Mouse (Mus musculus): ENCODE results near the gene C130032M10Rik.
"Not testable (repeated sequence)": the region's sequence is repeated elsewhere in the genome, so short reads cannot be mapped to it uniquely, and the experiment has no call there.

C130032M10Rik gene

DNA sequence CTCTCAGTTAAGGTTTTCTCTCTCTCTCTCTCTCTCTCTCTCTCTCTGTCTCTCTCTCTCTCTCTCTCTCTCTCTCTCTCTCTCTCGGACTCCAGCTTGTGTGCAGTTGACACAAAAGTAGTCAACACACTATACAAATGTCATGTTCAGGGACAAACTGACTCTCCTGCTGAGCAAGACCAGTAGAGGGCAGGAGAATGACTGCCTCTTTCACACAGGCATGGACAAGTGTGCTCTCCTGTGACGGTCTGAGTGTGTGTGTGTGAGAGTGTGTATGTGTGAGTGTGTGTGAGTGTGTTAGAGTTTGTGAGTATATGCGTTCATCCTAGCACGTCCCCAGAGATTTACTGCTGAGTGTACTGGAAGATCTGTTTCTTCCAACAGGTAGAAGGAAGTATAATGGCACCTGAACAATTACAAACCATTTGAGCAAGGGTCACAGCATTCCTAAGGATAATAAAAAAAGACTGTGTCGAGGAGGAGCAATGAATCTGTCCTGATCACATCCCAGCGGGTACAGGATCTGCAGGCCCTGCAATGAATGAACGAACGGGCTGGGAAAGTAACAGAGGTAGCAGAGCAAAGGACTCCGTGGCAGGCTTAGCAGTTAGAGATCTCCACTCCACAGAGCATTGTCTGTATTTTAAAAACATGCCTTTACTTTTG is 3.4 kb downstream of the C130032M10Rik start:
- DNase-seq (ENCODE audit: low spot score in 2 of 2), result no peak

DNA sequence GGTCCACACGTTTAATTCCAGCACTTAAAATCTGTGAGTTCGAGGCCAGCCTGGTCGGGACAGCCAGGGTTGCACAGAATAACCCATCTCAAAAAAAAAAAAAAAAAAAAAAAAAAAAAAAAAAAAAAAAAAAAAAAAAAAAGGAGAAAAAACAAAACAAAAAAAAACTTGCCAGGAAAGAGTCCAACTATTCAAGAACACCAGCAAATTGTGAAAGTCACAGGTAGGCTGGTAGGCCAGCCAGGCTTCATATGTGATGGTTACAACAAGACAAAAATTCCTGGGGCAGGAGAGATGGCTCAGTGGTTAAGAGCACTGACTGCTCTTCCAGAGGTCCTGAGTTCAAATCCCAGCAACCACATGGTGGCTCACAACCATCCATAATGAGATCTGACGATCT is 5.0 kb downstream of the C130032M10Rik start:
- not testable (repeated sequence) for DNase-seq (ENCODE audit: low spot score in 2 of 2)

DNA sequence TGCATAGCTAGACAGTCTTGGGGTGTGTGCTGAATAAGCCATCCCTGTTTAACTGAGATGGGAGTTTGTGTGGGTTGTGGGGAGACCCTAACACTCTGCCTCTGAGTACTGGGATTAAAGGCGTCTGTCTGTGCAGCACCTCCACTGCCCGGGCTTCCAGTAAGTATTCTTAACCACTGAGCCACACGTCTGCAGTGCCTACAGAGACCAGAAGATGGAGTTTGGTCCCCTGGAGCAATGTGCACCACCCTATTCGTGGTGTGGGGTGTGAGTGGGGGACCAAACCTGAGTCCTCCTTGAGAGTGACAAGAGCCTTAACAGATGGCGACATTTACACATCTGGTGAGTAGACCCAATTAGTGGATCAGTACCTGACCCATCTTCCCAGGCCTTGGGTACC is 6.5 kb downstream of the C130032M10Rik start:
- no peak for DNase-seq (ENCODE audit: low spot score in 2 of 2)

DNA sequence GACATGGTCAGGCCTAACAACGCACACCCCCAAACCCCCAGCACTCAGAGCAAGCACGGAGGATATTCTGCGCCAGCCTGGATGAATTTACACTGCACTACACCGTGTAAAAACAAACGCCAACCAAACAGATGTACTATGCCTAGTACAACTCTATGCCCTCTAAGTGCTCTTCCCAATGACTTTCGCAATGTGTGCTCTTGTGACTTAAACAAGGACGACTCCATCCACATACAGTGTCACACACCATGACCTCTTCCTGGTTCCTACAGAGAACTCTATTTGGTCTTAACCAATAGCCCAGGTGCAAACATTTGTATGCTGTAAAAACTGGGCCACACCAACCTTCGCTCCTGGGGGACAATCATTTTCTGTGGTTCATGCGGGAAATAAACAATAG is 7.0 kb downstream of the C130032M10Rik start:
- DNase-seq (ENCODE audit: low spot score in 2 of 2), result no peak

DNA sequence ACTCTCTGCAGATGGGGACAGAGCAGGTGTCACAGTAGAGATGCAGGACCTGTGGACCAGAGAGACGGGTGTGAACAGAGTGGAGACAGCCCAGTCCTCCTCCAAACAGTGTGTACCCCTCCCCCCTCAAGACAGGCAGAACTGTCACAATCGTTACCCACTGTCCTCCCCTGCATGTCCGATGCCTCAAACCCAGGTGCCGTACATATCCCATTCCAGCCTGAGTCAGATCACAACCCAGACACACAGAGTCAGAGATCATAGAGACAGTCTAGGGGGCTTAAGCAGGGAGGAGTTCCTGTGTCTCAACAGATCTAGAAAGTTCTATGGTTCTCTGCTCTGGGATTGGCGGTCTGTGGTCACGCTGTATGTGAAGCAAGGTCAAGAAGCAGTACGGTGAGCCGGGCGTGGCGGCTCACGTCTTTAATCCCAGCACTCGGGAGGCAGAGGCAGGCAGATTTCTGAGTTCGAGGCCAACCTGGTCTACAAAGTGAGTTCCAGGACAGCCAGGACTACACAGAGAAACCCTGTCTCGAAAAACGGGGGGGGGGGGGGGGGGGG is 9.7 kb downstream of the C130032M10Rik start:
- DNase-seq (ENCODE audit: low spot score in 2 of 2), result no peak

DNA sequence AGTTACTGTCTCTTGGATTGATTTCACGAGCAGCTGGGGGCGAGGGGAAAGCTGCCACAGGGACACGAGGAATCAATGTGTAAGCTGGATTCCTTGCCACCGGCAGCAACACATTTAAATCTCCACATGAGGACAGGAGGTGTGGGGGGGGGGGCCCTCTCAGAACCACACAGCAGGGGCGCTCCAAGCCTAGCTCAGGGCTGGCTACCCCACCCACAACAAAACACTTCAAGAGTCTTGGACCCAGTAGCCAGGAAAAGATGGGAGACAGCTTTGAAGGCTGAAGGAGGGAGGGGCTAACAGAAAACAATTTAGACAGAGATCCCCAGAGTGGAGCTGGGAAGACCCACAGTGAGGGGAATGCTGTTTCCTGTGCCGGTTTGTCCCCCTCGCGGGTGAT is 10.4 kb downstream of the C130032M10Rik start:
- no peak for DNase-seq (ENCODE audit: low spot score in 2 of 2)

DNA sequence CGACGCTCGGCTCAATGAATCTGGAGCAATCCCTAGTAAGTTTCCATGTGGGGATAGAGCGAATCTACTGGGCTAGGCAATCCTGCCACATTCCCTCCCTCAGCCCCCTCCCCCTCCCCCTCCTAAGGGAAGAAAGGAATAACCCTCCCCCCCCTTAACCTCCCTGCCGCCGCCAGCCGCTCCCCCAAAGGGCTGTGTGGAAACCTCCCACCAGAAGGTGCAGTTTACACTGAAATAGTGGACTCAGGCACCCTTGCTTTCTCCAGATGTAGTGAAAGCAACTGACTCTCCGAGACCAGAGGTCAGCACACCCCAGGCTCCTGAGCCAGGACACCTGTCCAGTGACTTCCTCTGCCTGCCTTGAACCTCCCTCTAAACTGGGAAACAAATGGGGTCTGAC is 11.1 kb downstream of the C130032M10Rik start:
- DNase-seq (ENCODE audit: low spot score in 2 of 2), result no peak

DNA sequence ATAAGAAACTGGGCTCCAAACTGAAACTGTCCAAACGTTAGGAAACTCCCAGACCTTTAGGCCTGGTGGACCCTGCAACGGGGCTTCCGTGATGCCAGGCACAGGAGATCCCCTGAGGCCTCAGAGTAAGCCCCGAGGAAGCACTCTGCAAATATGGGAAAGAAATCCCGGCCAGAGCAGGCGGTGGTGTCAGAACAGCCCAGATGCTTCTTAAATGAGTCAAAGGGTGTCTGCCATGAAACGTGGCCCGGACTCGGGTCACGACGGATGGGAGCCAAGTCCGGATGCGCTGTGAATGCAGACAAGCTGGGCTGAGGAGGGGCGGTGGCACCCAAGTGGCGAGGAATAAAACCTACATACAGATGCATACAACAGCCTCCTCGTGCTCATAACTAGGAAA is 11.6 kb downstream of the C130032M10Rik start:
- DNase-seq (ENCODE audit: low spot score in 2 of 2), result peak in 1 of 2 experiments; percentile 46

DNA sequence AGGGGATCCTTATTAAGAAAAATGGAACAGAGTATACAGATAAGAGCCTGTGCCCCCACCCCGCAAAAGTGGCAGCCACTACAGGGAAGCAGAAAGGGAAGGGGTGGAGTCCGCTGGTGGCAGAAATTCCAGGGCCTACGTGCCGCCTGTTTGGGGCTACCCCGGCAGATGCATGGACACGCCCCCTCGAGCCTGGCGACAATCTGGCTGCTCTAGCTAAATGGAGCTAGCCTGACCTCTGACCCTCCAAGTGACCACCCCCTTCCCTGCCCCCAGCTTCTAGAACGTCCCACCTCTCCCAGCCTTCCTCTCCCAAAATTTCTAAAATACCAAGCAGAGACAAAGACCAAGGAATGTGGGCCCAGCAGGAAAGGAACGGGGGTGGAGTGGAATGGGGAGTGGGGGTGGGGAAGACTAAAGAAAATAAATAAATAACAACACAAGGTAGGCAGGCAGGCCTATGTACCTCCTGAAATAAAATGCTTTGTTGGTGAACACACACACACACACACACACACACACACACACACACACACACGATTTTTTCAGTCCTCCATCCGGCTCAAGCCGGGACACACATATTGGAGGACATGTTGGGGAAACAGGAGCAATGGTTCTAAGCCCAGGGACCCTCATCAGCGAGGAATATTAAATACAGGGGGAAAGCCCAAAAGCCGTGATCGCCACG is 12.6 kb downstream of the C130032M10Rik start:
- DNase-seq (ENCODE audit: low spot score in 2 of 2), result no peak

DNA sequence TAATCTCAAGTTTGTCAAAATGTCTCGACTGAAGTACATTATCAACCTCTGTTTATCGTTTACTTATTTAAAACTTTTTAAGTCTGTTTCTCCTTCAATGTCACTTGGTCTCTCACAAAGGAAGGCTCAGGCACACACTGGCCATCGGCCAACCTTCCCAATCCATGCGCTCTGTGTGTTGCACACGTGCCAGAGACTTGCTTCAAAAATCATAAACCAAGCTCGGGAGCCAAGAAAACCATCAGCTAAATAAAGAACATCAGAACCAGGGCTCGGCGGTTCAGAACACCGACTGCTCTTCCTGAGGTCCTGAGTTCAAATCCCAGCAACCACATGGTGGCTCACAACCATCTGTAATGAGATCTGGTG is 13.2 kb downstream of the C130032M10Rik start:
- no peak for DNase-seq (ENCODE audit: low spot score in 2 of 2)

DNA sequence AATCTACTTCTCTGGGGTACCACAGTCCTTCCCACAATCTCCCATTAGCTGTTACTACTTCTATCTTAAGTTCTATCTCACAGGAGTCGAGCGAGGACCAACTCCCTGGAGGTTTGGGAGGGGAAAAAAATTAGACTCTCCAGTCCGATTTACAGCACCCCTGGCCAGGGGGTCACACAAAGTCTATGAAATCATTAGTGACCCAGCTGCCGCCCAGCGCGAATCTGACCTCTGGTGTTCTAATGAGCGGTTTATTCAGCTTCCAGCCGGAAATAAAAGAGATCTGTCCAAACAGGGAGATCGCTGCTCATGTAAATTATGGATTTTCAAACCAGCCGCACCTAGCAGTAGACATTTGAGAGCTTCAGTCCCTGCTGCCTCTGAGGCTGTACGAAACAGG is 15.8 kb downstream of the C130032M10Rik start:
- DNase-seq (ENCODE audit: low spot score in 2 of 2), result no peak

DNA sequence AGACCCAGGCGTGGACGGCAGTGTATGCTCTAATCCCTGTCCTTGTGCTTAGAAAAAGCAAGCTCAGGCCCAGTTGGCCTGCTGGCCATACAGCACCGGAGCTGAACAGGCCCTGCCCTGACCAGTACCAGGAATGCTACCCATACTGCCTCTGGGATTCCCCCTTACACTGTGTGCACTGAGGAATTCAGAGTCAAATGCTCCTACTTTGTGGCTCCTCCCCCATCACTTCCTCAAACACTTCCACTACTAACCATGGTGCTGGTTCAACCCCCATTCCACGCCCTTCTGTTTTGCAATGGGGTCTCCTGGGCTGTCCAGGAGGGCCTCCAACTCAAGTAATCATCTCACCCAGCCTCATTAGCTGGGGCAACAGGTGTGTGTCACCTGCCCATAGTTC is 18.4 kb downstream of the C130032M10Rik start:
- no peak for DNase-seq (ENCODE audit: low spot score in 2 of 2)

DNA sequence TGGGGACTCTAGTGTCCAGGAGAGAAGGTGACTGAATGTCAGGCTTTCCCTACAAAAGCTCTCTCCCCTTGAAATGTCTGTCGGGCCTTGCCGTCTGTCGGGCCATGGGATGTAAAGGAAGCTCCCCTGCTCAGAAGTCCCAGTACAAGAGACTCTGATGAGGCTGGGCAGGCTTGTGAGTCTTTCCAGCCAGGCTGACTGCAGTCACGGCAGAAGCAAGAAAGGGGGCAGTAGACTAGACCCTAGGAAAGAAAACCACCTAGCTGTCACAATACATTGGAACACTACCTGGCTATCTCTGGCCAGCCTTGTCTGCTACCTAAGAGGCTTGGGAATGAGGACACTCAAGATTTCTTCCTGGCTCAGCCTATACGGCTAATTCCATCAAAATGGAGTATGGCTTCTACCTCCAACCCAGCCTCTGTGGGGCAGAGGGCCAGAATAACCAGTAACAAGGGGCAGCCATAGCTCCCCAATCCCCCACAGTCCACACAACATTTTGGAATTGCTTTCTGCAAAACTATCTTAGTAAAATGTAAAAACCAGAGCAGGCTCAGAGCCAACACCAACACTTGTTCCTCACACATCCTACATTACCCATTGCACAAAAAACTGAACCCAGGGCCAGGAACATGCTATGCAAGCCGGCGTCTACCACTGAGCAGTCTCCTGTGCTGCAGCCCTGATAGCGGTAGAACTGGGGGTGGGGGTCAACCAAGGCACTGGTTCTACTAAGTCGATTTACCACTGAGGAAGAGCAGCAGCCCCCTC is 19.4 kb downstream of the C130032M10Rik start:
- DNase-seq (ENCODE audit: low spot score in 2 of 2), result no peak

DNA sequence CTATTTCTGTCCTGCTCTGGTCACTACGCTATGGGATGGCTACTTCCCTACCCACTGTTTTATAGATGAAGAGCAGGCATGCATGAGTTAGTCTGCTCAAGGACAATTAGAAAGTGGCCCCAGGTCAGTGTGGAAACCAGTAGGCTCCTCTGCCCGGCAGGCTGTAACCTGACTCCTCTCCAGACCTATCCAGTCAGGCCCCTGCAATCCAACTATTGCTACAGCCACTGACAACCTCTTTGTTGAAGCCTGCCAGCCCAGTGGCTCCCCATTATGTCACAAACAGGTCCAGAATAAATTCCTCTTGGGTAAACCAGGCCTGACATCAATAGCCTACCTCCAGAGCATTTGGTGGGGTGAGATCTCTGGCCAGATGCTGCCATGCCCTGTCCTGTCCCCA is 21.1 kb downstream of the C130032M10Rik start:
- DNase-seq (ENCODE audit: low spot score in 2 of 2), result no peak

DNA sequence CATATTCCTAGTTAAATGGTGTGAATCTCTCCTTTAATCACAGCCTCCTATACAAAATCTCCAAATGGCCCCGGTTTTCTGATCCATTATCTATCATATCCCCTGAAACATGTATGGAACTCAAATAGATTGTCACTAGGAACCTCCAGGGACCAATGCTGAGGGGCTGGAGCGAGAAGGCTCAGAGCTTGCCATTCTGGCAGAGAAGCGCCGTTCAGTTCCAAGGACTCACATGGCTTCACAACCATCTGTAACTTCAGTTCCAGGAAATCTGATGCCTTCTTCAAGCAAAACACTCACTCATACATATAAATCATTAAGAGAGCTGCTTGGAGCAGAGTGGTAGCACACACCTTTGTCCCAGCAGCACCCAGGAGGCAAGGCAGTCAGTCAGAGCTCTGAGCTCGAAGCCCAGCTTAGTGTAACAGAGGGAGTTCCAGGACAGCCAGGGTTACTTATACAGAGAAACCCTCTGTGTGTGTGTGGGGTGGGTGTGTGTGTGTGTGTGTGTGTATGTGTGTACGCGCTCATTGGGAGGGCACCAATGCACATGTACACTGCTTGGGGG is 23.6 kb downstream of the C130032M10Rik start:
- DNase-seq (ENCODE audit: low spot score in 2 of 2), result no peak

DNA sequence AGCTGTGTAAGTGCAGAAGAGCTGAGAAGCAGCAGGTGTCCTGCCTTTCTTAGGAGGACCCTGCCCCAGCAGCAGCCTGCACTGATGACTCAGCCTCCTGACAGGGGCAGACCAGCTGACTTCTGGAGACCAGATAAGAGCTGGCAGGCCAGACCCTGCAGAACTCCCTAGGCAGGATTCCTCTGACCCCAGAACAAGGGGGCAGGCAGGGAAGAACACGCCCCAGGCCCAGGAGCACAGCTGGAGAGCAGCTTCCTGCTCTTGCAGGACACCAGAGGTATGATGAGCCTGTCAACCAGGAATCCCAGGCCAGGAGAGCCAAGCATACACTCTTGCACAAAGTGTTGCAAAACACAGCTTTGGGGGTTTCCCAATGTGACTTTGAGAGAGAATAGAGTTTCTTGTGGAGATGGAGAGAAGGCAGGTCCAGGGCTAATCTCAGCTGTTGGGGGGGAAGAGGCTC is 25.8 kb downstream of the C130032M10Rik start:
- no peak for DNase-seq (ENCODE audit: low spot score in 2 of 2)

DNA sequence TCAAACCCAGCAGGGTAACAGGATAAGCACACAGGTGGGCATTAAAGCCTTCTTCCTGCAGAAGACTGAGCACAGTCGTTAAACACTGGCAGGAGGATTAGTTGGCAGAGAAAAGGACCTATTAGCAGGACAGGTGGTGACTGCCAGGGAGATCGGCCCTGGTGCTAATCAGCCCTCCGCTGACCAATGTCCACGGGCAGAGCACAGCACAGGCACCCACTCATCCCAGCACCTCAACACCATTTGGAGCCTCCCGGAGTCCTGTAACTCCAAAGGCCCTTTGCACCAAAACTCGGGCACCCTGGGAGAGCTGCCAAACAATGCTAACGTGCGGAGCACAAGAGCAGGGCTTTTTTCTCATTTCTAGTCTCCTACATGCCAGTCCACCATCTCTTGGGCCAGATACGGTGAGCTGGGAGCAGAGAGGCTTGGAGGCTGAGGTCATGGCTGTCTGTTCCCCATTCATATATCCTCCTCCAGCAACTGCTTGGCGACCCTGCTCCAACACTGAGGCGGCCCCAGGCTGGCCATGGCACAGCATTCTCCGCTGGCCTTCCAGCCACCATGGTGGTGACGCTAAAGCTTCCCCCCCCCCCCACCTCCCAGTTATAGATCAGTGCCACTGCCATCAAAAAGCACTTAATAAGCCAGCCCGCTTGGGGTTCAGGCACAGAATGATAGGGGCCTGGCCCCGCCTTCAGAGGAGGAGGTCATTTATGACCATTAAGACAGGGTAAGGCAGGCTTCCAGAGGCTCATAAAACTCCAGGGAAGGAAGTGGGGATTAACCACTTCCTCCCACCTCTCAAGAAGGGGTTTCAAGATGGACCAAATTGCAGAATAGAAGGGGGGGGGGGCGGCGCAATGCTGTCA is 28.6 kb downstream of the C130032M10Rik start:
- DNase-seq (ENCODE audit: low spot score in 2 of 2), result no peak

DNA sequence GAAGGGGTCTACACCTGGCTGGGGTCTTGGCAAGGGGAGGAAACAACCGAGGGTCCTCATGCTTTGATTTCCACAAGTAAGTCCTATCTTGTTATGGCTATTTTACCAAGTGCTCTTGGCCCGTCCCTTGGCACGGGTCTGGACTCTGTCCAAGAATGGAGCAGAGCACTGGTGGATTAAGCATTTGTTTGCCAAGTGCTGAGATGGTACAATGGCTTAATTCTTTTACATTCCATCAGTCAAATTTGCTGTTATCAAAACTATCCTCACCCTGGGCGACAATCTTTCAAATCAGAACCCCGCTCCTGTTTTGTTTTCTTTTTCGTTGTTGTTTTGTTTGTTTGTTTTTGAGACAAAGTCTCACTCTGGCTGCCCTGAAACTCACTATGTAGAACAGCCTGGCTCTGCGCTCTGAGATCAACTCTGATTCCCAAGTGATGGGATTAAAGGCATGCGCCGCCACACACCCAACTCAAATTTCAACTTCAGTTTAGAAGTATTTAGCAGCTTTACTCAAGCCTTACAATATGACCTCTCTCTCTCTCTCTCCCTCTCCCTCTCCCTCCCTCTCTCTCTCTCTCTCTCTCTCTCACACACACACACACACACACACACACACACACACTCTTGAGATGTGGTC is 29.4 kb downstream of the C130032M10Rik start:
- no peak for DNase-seq (ENCODE audit: low spot score in 2 of 2)

DNA sequence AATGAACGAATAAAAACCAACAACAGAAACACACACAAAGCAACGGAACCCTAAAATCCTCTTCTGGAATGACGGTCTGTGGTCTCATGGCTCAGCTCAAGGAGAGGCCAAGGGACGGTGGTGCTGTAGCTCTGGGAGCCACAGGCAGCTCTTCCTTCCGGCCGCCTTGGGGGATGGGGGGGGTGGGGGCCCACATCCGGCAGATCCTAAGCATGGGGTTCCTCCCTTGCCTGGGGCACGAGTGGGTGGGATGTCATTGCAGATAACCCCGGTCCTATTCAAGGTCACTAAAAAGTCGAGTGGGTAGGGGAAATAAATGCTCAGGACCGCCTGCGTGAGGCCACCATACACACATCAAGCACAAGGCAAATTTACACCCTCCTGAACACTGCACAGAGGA is 31.3 kb downstream of the C130032M10Rik start:
- DNase-seq (ENCODE audit: low spot score in 2 of 2), result no peak

DNA sequence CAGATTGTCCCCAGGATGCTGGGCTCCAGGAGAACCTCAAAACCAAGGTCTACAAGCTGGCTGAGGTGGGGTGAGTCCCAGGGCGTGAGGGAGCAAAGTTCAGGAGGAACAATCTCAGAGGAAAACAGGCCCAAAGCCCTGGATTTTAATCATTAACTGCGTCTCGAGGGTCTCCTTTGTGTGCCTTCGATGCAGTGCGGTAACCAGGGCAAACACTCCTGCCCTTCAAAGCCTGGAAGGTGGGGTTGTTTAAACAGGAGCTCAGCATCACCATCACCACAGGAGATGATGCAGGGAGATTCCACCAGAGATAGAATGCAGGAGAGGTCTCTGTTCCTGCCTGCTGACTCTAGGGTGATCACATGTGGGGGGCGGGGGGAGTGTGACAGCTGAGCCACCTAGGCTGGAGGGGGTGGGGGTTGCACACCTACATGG is 32.2 kb downstream of the C130032M10Rik start:
- DNase-seq (ENCODE audit: low spot score in 2 of 2), result no peak

DNA sequence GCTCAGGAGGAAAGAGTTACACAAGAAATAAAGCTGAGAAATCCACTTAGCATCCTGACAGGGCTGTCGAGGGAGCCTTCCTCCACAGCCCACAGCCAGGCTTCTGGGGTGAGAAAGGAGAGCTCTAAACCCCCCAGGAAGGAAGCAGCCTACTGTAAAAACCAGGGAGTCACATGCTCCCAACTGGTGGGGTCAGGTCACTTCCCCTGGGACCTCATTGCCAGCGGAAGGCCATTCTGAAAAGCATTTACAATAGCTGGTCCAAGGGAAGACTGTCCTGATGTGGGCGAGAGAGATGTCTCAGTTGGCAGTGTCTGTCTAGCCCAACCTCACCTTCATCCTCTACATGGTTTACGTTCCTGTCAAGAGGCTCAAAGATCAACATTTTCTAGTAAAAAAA is 33.0 kb downstream of the C130032M10Rik start:
- no peak for DNase-seq (ENCODE audit: low spot score in 2 of 2)
